Mouse (Mus musculus) spleen, adult 2 months (tissue): ENCODE data around the gene Pcgf1.

Experiments
- CTCF ChIP-seq: fragments of 200-500 bp; IDR thresholded peaks from 2 replicates; pipeline ENCODE4 v1.5.1; 2011; ENCODE audit warnings: mild to moderate bottlenecking, inconsistent platforms; ENCODE audit not compliant: insufficient read depth, insufficient read length, insufficient replicate concordance; ENCODE audit errors: extremely low read depth
- POLR2A ChIP-seq: fragments of 200-500 bp; IDR thresholded peaks from 2 replicates; pipeline ENCODE4 v1.6.1; 2011; ENCODE audit warnings: low read depth, low read length, inconsistent platforms

DNA sequence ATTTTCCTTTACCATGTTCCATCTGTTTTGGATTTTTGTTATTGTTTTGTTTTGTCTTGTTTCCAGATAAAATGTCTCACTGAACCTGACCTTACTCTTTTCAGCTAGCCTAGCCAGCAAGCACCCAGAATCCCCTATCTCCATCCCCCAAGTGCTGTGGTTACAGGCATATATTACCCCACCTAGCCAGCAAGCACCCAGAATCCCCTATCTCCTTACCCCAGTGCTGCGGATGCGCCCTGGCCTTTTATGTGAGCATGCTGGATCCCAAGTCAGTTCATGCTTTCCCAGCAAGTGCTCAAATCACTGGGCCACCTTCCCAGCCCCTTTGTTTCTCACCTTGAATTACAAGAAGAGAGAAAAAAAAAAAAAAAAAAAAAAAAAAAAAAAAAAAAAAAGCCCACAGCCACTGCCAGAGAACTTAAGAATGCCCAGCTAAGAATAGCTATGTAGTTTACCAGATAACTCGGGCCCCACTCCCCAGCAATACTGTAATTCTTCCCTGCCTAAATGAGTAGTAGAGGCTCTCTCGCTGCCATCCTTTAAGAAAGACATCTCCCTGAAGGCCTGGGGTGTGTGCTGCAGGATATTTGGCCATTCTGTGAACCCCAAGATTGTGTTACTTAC, 34.0 kb downstream of the Pcgf1 start:
- no peak for TF ChIP-seq POLR2A
- no peak for TF ChIP-seq CTCF
